Mouse (Mus musculus): ENCODE results near the gene Tmem53. TPM values are rescaled to one million over a fixed set of nuclear protein-coding genes. Genes with fewer than 3 reads are reported as not detected.
A peak's percentile ranks its signal among the peaks of the same experiment; 100 is the strongest.

The Tmem53 gene
- total and polyA plus RNA-seq, 3 experiments: 0.65 to 1.3 TPM; not detected in 1

DNA sequence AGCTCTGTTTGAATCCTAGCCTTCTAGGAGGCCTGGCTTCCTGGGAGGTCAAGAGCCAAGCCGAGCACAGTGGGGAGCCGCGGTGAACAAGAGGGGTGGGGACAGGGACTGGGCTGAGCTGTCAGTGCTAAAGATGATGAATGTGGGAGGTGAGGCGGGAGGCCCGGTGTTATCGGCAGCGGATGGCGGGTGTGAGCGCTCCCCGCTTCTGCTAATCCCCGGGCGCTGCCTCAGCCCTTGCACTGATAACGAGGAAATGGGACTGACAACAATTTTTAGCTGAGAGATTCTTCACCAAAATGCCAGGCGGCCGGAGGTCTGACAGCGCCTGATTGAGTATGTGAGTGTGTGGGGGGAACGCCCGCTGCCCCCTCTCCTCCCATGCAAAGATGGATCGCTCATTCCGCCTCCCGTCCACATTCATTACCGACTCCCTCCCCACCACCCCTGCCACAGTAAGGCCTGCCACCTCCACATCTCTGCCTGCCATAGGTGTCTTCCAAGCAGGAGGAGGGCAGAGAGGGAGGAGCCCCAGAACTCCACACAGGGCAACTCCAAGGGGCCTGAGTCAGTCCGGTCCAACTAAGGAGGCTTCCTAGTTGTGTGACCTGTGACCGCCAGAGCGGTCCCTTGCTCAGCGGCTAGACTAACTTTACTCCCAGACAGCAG lies 60.8 kb downstream of the Tmem53 start:
- Histone ChIP-seq H3K4me3 (ENCODE audit: control insufficient read depth in 1 of 2, insufficient read depth in 1 of 2, low read depth in 2 of 2, low read length in 2 of 2) (peak overlapping the region; percentile 15 to 36), H3K9ac (ENCODE audit: control insufficient read depth, low read depth, low read length, poor library complexity, severe bottlenecking) (peak overlapping the region; percentile 65), H3K36me3 (ENCODE audit: control insufficient read depth in 1 of 2, insufficient read depth in 2 of 2, low read length in 2 of 2) (peaks cover 0 to 10% of the 10 kb centered on the region in 2 experiments; a peak in 2 of 4 replicates), H3K27ac (ENCODE audit: control insufficient read depth, low read depth, low read length) (peak overlapping the region; percentile 92), H3K27me3 (ENCODE audit: control insufficient read depth in 1 of 2, insufficient read depth in 2 of 2, low read length in 2 of 2) (no peaks in the 10 kb centered on the region), H3K9me3 (replicated peaks; ENCODE audit: insufficient read depth, low read length) (no peaks in the 10 kb centered on the region), H3K79me2 (ENCODE audit: control insufficient read depth, insufficient read depth, low read length, poor library complexity) (no peaks in the 10 kb centered on the region), H3K4me1 (ENCODE audit: control insufficient read depth in 1 of 2, insufficient read depth in 2 of 2, low read length in 2 of 2) (peaks cover 8 to 24% of the 10 kb centered on the region in 2 experiments)
- DNase-seq (ENCODE audit: low read depth, low spot score): peak; percentile 93
- no peak for TF ChIP-seq POLR2AphosphoS2 (IDR thresholded peaks at IDR 0.05; ENCODE audit: low read length)
- peak; percentile 66; the same call in 1 of the 2 replicates for TF ChIP-seq MYB (IDR thresholded peaks at IDR 0.05; ENCODE audit: low read depth, low read length)
- peak; percentile 93 for TF ChIP-seq MAZ (IDR thresholded peaks at IDR 0.05; ENCODE audit: low read depth, low read length)
- TF ChIP-seq MXI1 (IDR thresholded peaks at IDR 0.05; ENCODE audit: low read depth, low read length): peak; percentile 75
- peak; percentile 92 for TF ChIP-seq GATA1 (IDR thresholded peaks at IDR 0.05; ENCODE audit: low read depth, low read length)
- 0 out of 2 replicates have a peak, but pooled peaks have one; percentile 29 for TF ChIP-seq MYC (IDR thresholded peaks at IDR 0.05; ENCODE audit: low read depth, low read length)
- peak; percentile 38; the same call in 1 of the 2 replicates for TF ChIP-seq BHLHE40 (IDR thresholded peaks at IDR 0.05; ENCODE audit: borderline replicate concordance, low read depth, low read length)
- TF ChIP-seq MEF2A (IDR thresholded peaks at IDR 0.05; ENCODE audit: extremely low read depth, insufficient replicate concordance, low read depth, low read length, poor library complexity, severe bottlenecking): peak; percentile 11; the same call in 1 of the 2 replicates
- peak; percentile 92 for TF ChIP-seq TCF12 (IDR thresholded peaks at IDR 0.05; ENCODE audit: low read depth, low read length)
- TF ChIP-seq NELFE (IDR thresholded peaks at IDR 0.05; ENCODE audit: low read depth, low read length): peak; percentile 40; the same call in 1 of the 2 replicates
- TF ChIP-seq UBTF (IDR thresholded peaks at IDR 0.05; ENCODE audit: borderline replicate concordance, insufficient read depth, low read depth, low read length): peak; percentile 90
- peak; percentile 80; the same call in 1 of the 2 replicates for TF ChIP-seq E2F4 (IDR thresholded peaks at IDR 0.05; ENCODE audit: borderline replicate concordance, low read depth, low read length)
- TF ChIP-seq TBP (IDR thresholded peaks at IDR 0.05; ENCODE audit: low read depth, low read length): peak; percentile 94
- no peak for TF ChIP-seq RAD21 (IDR thresholded peaks at IDR 0.05; ENCODE audit: low read depth, low read length)
- TF ChIP-seq ELF1 (IDR thresholded peaks at IDR 0.05; ENCODE audit: low read depth, low read length): peak; percentile 44; the same call in 1 of the 2 replicates
- 0 out of 2 replicates have a peak, but pooled peaks have one; percentile 29 for TF ChIP-seq MAFK (IDR thresholded peaks at IDR 0.05; ENCODE audit: borderline replicate concordance, low read depth, low read length)
- no peak for TF ChIP-seq ZC3H11A (IDR thresholded peaks at IDR 0.05; ENCODE audit: low read depth, low read length)
- peak; percentile 91 to 93 for TF ChIP-seq EP300 (IDR thresholded peaks at IDR 0.05; ENCODE audit: low read depth in 1 of 2, low read length in 2 of 2)
- TF ChIP-seq RCOR1 (IDR thresholded peaks at IDR 0.05; ENCODE audit: low read depth, low read length): peak; percentile 90
- TF ChIP-seq NRF1 (IDR thresholded peaks at IDR 0.05; ENCODE audit: insufficient read depth, low read depth, low read length, poor library complexity, severe bottlenecking): no peak
- TF ChIP-seq SIN3A (IDR thresholded peaks at IDR 0.05; ENCODE audit: low read length): peak; percentile 82
- TF ChIP-seq TAL1 (IDR thresholded peaks at IDR 0.05; ENCODE audit: low read length): peak; percentile 82
- no peak for TF ChIP-seq CHD2 (IDR thresholded peaks at IDR 0.05; ENCODE audit: low read length)
- no peak for TF ChIP-seq POLR2AphosphoS5 (IDR thresholded peaks at IDR 0.05; ENCODE audit: borderline replicate concordance, low read depth, low read length)
- TF ChIP-seq HCFC1 (IDR thresholded peaks at IDR 0.05; ENCODE audit: low read depth, low read length): peak; percentile 43; the same call in 1 of the 2 replicates
- no peak for TF ChIP-seq CTCF (IDR thresholded peaks at IDR 0.05 in 2 of 3, conservative IDR thresholded peaks at IDR 0.05 in 1 of 3; ENCODE audit: control insufficient read depth in 1 of 3, insufficient read depth in 1 of 3, low read depth in 2 of 3, low read length in 3 of 3, poor library complexity in 1 of 3, severe bottlenecking in 1 of 3)
- TF ChIP-seq CHD1 (IDR thresholded peaks at IDR 0.05; ENCODE audit: low read depth, low read length): no peak
- 0 out of 2 replicates have a peak, but pooled peaks have one; percentile 9 for TF ChIP-seq JUND (IDR thresholded peaks at IDR 0.05; ENCODE audit: low read depth, low read length)
- TF ChIP-seq SMC3 (IDR thresholded peaks at IDR 0.05; ENCODE audit: low read depth, low read length): no peak
- TF ChIP-seq USF2 (IDR thresholded peaks at IDR 0.05; ENCODE audit: borderline replicate concordance in 1 of 2, insufficient read depth in 1 of 2, low read depth in 1 of 2, low read length in 2 of 2): no peak
- 0 out of 2 replicates have a peak, but pooled peaks have one; percentile 40 for TF ChIP-seq MAX (IDR thresholded peaks at IDR 0.05; ENCODE audit: low read length)
- no peak for TF ChIP-seq ZMIZ1 (IDR thresholded peaks at IDR 0.05; ENCODE audit: low read depth, low read length)
- no peak for TF ChIP-seq ZNF384 (IDR thresholded peaks at IDR 0.05; ENCODE audit: low read depth, low read length)
- TF ChIP-seq USF1 (IDR thresholded peaks at IDR 0.05; ENCODE audit: low read depth, low read length): no peak
- TF ChIP-seq GABPA (IDR thresholded peaks at IDR 0.05; ENCODE audit: low read depth, low read length): 0 out of 2 replicates have a peak, but pooled peaks have one; percentile 25
